Mouse (Mus musculus) liver, adult 2 months (tissue): ENCODE results near the gene Ripor1. TPM values are rescaled to one million over a fixed set of nuclear protein-coding genes. Genes with fewer than 3 reads are reported as not detected.

Experiments used
- DNase-seq: peaks from one replicate; pipeline ENCODE4 v3.0.0-alpha.2; 2011; ENCODE audit warnings: low read depth, low spot score; ENCODE audit errors: extremely low read depth
- H3K27ac ChIP-seq: fragments of 200-500 bp; replicated peaks from 2 replicates; pipeline ENCODE4 v1.5.1; 2012; ENCODE audit warnings: low read depth, mild to moderate bottlenecking, control low read depth, inconsistent platforms, low read length; ENCODE audit not compliant: insufficient read depth
- H3K27me3 ChIP-seq: fragments of 200-500 bp; 2 replicates; pipeline ENCODE4 v1.6.1; 2012; ENCODE audit warnings: mild to moderate bottlenecking, moderate library complexity, low read length, inconsistent platforms; ENCODE audit not compliant: control insufficient read depth, insufficient read depth
- H3K36me3 ChIP-seq: fragments of 200-500 bp; 2 replicates; pipeline ENCODE4 v1.6.1; 2012; ENCODE audit warnings: low read length, inconsistent platforms; ENCODE audit not compliant: control insufficient read depth, insufficient read depth
- H3K4me1 ChIP-seq: fragments of 200-500 bp; 2 replicates; pipeline ENCODE4 v1.6.1; 2011; ENCODE audit warnings: low read length; ENCODE audit not compliant: control insufficient read depth, insufficient read depth
- H3K4me3 ChIP-seq: fragments of 200-500 bp; 2 replicates; pipeline ENCODE4 v1.5.1; 2011; ENCODE audit warnings: low read depth, mild to moderate bottlenecking, control low read depth, low read length, moderate library complexity; ENCODE audit not compliant: insufficient read depth
- H3K79me2 ChIP-seq: fragments of 200-500 bp; 2 replicates; pipeline ENCODE4 v1.6.1; 2012; ENCODE audit warnings: inconsistent platforms, mild to moderate bottlenecking, low read length, moderate library complexity; ENCODE audit not compliant: control insufficient read depth, insufficient read depth
- H3K9ac ChIP-seq: fragments of 200-500 bp; 2 replicates; pipeline ENCODE4 v1.6.1; 2012; ENCODE audit warnings: low read depth, mild to moderate bottlenecking, control low read depth, inconsistent platforms, low read length
- CTCF ChIP-seq: fragments of 200-500 bp; IDR thresholded peaks from 2 replicates; pipeline ENCODE4 v1.5.1; 2011; ENCODE audit warnings: low read depth, low read length, control low read depth
- POLR2A ChIP-seq: fragments of 200-500 bp; IDR thresholded peaks from 2 replicates; pipeline ENCODE4 v1.6.1; 2011; ENCODE audit warnings: low read length, control low read depth; ENCODE audit not compliant: insufficient read depth; ENCODE audit errors: extremely low read depth
- WGBS: fragments of 180-500 bp; shearing (Covaris S2); methylation state at CpG from one replicate; pipeline ENCODE4 v1.1.7; 2018; 5-methylcytosine and 5-hydroxymethylcytosine counted together
- polyA plus RNA-seq: library from polyadenylated mRNA; depleted of rRNA; stranded (reverse); fragments of >200 nt; gene quantifications from 2 replicates; pipeline ENCODE4 v1.2.3, GENCODE M21; 2012
- total RNA-seq: library from RNA; depleted of rRNA; stranded (reverse); fragments of >200 nt; gene quantifications from 2 replicates; pipeline ENCODE4 v1.2.3, GENCODE M21; 2014

Ripor1 gene
- total and polyA plus RNA-seq, 2 experiments, result 1.3 to 7.4 TPM

DNA sequence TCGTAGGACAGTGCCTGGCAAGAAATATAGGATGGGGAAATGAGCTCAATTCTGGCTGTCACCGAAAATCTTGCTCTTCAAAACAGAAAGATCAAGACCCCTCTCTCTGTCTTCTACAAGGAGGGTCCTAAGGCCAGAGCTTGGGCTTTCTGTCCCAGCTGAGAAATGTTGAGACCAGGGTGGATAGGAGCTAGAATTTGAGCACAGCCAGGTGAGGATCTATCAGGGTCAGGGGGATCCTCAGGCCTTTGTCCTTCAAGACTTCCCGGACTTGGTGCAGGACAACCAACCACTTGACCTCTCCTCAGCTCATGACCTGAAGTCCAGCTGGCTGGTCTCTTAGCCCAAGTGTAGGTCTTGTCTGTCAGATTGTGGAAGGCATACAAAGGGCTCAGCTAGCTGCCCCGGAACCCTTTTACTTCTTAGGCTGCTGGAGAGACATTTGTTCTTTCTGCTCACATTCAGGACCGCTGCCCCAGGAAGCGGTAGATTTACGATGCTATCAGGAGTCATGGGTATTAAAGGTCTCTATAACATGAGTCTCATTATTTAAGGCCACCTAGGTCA, 18.7 kb downstream of the Ripor1 start:
- Histone ChIP-seq H3K79me2 (no peaks in the 10 kb centered on the region), H3K4me1 (no peaks in the 10 kb centered on the region), H3K27ac (no peak overlapping the region; the same call in 1 of the 2 replicates), H3K27me3 (no peaks in the 10 kb centered on the region), H3K9ac (no peak overlapping the region), H3K36me3 (no peaks in the 10 kb centered on the region), H3K4me3 (no peak overlapping the region)
- TF ChIP-seq POLR2A (no peak), CTCF (no peak)
- no peak for DNase-seq
- 78% methylated on average over 7 of the region's 7 CpGs for WGBS

DNA sequence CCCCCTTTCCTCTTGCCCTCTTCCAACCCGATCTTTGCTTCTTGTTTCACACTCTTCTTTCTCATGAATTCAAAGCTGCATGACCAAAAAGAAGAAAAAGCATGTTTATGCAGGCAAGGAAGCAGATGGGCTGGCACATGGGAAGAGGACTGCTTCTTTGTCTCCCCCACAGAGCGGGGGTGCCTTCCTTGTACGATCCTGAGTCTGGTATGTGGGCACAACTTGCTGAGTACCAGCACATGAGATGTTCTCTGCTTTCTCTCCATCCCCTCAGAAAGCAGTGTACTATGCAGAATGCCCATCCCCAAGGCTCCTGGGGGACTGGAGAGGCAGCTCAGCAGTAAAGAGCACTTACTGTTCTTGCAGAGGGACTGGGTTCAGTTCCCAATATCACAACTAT, 19.3 kb downstream of the Ripor1 start:
- Histone ChIP-seq H3K79me2 (no peaks in the 10 kb centered on the region), H3K4me3 (no peak overlapping the region), H3K9ac (no peak overlapping the region), H3K4me1 (no peaks in the 10 kb centered on the region), H3K27me3 (no peaks in the 10 kb centered on the region), H3K36me3 (no peaks in the 10 kb centered on the region), H3K27ac (no peak overlapping the region)
- 87% methylated on average over 3 of the region's 3 CpGs for WGBS
- no peak for DNase-seq
- no peak for TF ChIP-seq POLR2A
- no peak for TF ChIP-seq CTCF

- no peaks in the 10 kb centered on the region for H3K4me1 ChIP-seq
- TF ChIP-seq CTCF, result no peak
- no peak for TF ChIP-seq POLR2A
- H3K4me3 ChIP-seq, result no peak overlapping the region
- H3K9ac ChIP-seq, result no peak overlapping the region
- H3K36me3 ChIP-seq, result no peaks in the 10 kb centered on the region
- DNase-seq, result no peak
- H3K27me3 ChIP-seq, result no peaks in the 10 kb centered on the region
- no peak overlapping the region for H3K27ac ChIP-seq
- H3K79me2 ChIP-seq, result no peaks in the 10 kb centered on the region
- 83% methylated on average over 1 of the region's 1 CpGs for WGBS
Observed at GRCm38 (mm10) chr8:105624831-105625230, 19.8 kb downstream of the Ripor1 start.

DNA sequence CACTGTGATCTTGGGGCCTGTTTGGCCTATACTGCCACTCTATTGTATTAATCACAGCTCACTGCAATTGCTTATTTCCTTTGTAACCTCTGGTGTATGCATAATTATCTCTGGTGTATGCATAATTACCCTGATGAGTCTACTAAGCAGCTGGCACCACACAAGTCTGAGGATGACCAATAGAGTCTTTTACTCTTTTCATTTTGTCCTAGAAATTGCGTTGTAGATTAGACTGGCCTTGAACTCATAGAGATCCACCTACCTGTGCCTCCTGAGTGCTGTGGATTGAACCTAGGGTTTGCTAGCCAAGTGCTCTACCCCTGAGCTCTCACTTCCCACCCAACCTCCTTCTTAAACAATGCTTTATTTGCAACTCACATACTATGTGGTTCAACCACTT, 21.0 kb downstream of the Ripor1 start:
- no peak for DNase-seq
- Histone ChIP-seq H3K4me3 (no peak overlapping the region), H3K27ac (no peak overlapping the region), H3K36me3 (no peaks in the 10 kb centered on the region), H3K27me3 (no peaks in the 10 kb centered on the region), H3K9ac (no peak overlapping the region), H3K4me1 (no peaks in the 10 kb centered on the region), H3K79me2 (no peaks in the 10 kb centered on the region; the same call in 1 of the 2 replicates)
- no peak for TF ChIP-seq POLR2A
- no peak for TF ChIP-seq CTCF
- 80% methylated on average over 1 of the region's 1 CpGs for WGBS

GRCm38 (mm10) chr8:105629337-105629736, 24.3 kb downstream of the Ripor1 start:
- no peak for DNase-seq
- no peaks in the 10 kb centered on the region for H3K27me3 ChIP-seq
- H3K36me3 ChIP-seq, result no peaks in the 10 kb centered on the region
- no peak overlapping the region for H3K27ac ChIP-seq
- H3K79me2 ChIP-seq, result no peaks in the 10 kb centered on the region; the same call in 1 of the 2 replicates
- no peak for TF ChIP-seq CTCF
- no peak for TF ChIP-seq POLR2A
- no peak overlapping the region for H3K9ac ChIP-seq
- 88% methylated on average over 4 of the region's 4 CpGs for WGBS
- no peak overlapping the region for H3K4me3 ChIP-seq
- H3K4me1 ChIP-seq, result no peaks in the 10 kb centered on the region

GRCm38 (mm10) chr8:105634771-105635458, 29.9 kb downstream of the Ripor1 start:
- Histone ChIP-seq H3K27ac (no peak overlapping the region), H3K36me3 (no peaks in the 10 kb centered on the region), H3K4me3 (no peak overlapping the region), H3K4me1 (peaks cover 7% of the 10 kb centered on the region), H3K9ac (no peak overlapping the region), H3K79me2 (peaks cover 12% of the 10 kb centered on the region), H3K27me3 (no peaks in the 10 kb centered on the region)
- TF ChIP-seq CTCF, result no peak
- no peak for TF ChIP-seq POLR2A
- WGBS, result 78% methylated on average over 2 of the region's 2 CpGs
- no peak for DNase-seq
